Mouse (Mus musculus) liver, postnatal 0 days (tissue): Measurements from ENCODE around the gene Lekr1. TPM values are rescaled to one million over a fixed set of nuclear protein-coding genes. Genes with fewer than 3 reads are reported as not detected.

Experiments
- ATAC-seq: fragments of 200-750 bp; cut with Nextera tagmentation; 2 replicates; pipeline ENCODE4 v1.8.0; 2017; ENCODE audit warnings: mild to moderate bottlenecking, moderate library complexity
- DNase-seq: peaks from one replicate; pipeline ENCODE4 v3.0.0-alpha.2; 2016
- H3K27ac ChIP-seq: fragments of 300-500 bp; sonication (generic); 2 replicates; pipeline ENCODE4 v1.5.1; 2014; ENCODE audit warnings: antibody characterized with exemption, moderate library complexity, mild to moderate bottlenecking, low read depth
- H3K27me3 ChIP-seq: fragments of 300-500 bp; sonication (generic); 2 replicates; pipeline ENCODE4 v1.6.1; 2014; ENCODE audit warnings: low read length, control low read depth, mixed read lengths; ENCODE audit not compliant: insufficient read depth
- H3K36me3 ChIP-seq: fragments of 300-500 bp; sonication (generic); replicated peaks from 2 replicates; pipeline ENCODE4 v1.6.1; 2014; ENCODE audit warnings: mild to moderate bottlenecking, control low read depth, low read length, moderate library complexity, mixed read lengths; ENCODE audit not compliant: insufficient read depth
- H3K4me1 ChIP-seq: fragments of 300-500 bp; sonication (generic); 2 replicates; pipeline ENCODE4 v1.6.1; 2014; ENCODE audit warnings: antibody characterized with exemption, mild to moderate bottlenecking, control low read depth; ENCODE audit not compliant: insufficient read depth
- H3K4me2 ChIP-seq: fragments of 300-500 bp; sonication (generic); 2 replicates; pipeline ENCODE4 v1.6.1; 2014; ENCODE audit warnings: low read depth, mild to moderate bottlenecking, low read length, moderate library complexity, mixed read lengths
- H3K4me3 ChIP-seq: fragments of 300-500 bp; sonication (generic); 2 replicates; pipeline ENCODE4 v1.5.1; 2014; ENCODE audit warnings: low read depth, low read length
- H3K9ac ChIP-seq: fragments of 300-500 bp; sonication (generic); replicated peaks from 2 replicates; pipeline ENCODE4 v1.6.1; 2014; ENCODE audit warnings: mild to moderate bottlenecking, moderate library complexity
- H3K9me3 ChIP-seq: fragments of 300-500 bp; sonication (generic); 2 replicates; pipeline ENCODE4 v1.6.1; 2016; ENCODE audit warnings: mild to moderate bottlenecking, control low read depth, low read length, mixed read lengths
- CTCF ChIP-seq: sonication (generic); IDR thresholded peaks from 2 replicates; pipeline ENCODE4 v1.5.1; 2016; ENCODE audit warnings: antibody characterized with exemption, low read depth
- EP300 ChIP-seq: IDR thresholded peaks from 2 replicates; pipeline ENCODE4 v1.6.1; 2016; ENCODE audit warnings: antibody characterized with exemption, low read depth, mild to moderate bottlenecking
- WGBS: fragments of 180-500 bp; shearing (Covaris S2); extraction: QIAGEN DNeasy Blood & Tissue Kit; methylation state at CpG from one replicate; pipeline ENCODE4 v1.1.7; 2014; ENCODE audit not compliant: insufficient replicate concordance; 5-methylcytosine and 5-hydroxymethylcytosine counted together
- polyA plus RNA-seq: library from polyadenylated mRNA; unstranded; fragments of >200 nt; fragmentation: Nextera tagmentation; extraction: Ambion mirVana; gene quantifications from 2 replicates; pipeline ENCODE4 v1.2.1, GENCODE M21; 2015

The Lekr1 gene
- polyA plus RNA-seq, 1 experiment from 2014 or later = 1.0 TPM

DNA sequence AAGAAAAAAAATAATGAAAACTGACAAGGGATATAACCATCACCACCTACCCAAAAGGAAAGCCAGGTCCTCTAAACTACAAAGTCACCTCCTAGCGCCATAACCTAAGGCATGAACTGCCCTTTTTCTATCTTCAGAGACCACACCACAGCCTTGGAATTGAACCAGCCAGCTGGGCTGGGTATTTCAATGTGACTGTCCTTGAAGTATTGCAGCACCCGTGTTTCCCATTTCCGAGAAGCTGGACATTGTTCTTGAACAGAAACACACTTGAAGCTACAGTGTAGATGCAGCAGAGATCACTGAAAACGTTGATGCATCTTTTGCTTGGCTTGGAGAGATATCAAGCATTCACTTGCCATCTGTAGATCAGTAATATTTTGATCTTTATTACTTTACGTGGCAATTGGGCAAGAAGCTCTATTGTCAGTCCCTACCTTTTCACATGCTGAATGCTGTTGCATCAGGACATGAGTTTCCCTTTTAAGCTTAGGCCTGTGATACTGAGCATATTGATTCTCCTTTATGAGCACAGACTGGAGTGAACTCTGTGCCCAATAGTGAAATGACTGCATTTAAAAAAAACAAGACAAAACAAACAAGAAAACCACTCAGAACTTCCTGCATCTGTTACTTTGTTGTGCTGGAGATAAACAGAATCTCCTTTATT is 176.6 kb downstream of the Lekr1 start:
- TF ChIP-seq CTCF (no peak), EP300 (no peak)
- Histone ChIP-seq H3K9ac (no peak overlapping the region), H3K36me3 (no peaks in the 10 kb centered on the region), H3K9me3 (no peaks in the 10 kb centered on the region), H3K4me2 (no peak overlapping the region), H3K4me1 (peaks cover 7% of the 10 kb centered on the region), H3K27ac (peak overlapping the region; percentile 72), H3K27me3 (no peaks in the 10 kb centered on the region), H3K4me3 (no peak overlapping the region)
- WGBS = 56% methylated on average over 5 of the region's 5 CpGs
- DNase-seq (no peak), ATAC-seq (peak; percentile 97)

DNA sequence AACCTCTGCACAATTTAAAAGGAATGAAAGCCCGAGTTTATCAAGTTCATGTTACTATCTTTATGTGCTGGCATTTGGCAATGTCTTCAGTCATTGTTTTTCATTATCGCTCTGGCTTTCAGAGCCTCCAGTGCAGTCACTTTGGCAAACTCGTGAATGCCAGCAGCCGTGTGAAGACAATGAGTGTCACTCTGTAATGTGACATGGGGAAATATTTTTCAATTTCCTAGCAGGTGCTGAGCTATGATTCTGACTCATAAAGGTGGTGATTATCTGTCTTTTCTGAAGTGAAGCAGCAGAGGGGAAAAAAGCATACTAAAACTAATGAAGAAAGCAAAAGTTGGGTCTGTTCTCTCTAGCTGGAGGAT is 177.1 kb downstream of the Lekr1 start:
- WGBS = 47% methylated on average over 4 of the region's 4 CpGs
- no peak overlapping the region for H3K4me3 ChIP-seq
- ATAC-seq (peak; percentile 62), DNase-seq (no peak)
- no peaks in the 10 kb centered on the region for H3K27me3 ChIP-seq
- peak overlapping the region; percentile 72 for H3K27ac ChIP-seq
- no peaks in the 10 kb centered on the region for H3K9me3 ChIP-seq
- peaks cover 7% of the 10 kb centered on the region for H3K4me1 ChIP-seq
- H3K36me3 ChIP-seq = no peaks in the 10 kb centered on the region
- no peak overlapping the region for H3K9ac ChIP-seq
- TF ChIP-seq EP300 (no peak), CTCF (no peak)
- no peak overlapping the region for H3K4me2 ChIP-seq

DNA sequence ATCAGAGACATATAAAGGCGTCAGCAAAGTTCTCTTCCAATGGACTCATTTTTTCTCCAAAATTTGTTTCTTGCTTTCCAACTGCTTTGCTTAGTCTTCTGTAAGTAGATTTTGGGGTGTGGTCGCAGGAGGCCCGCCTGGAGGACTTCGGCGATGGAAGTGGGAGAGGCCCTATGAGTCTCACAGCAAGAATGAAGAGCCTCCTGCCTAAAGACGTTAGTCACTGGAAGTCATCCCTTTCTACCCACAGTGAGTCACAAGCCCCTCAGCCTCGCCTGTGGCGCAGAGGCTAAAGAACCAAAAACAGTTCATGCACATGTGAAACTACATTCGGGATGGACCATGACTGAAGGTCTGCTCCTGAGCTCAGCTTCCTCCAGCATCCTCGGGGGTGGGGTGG is 178.3 kb downstream of the Lekr1 start:
- TF ChIP-seq CTCF (no peak), EP300 (no peak)
- Histone ChIP-seq H3K27me3 (no peaks in the 10 kb centered on the region), H3K36me3 (no peaks in the 10 kb centered on the region), H3K9ac (no peak overlapping the region), H3K4me3 (no peak overlapping the region), H3K27ac (no peak overlapping the region), H3K4me2 (no peak overlapping the region), H3K9me3 (no peaks in the 10 kb centered on the region), H3K4me1 (peaks cover 7% of the 10 kb centered on the region)
- WGBS = 74% methylated on average over 10 of the region's 10 CpGs
- ATAC-seq (no peak), DNase-seq (no peak)

DNA sequence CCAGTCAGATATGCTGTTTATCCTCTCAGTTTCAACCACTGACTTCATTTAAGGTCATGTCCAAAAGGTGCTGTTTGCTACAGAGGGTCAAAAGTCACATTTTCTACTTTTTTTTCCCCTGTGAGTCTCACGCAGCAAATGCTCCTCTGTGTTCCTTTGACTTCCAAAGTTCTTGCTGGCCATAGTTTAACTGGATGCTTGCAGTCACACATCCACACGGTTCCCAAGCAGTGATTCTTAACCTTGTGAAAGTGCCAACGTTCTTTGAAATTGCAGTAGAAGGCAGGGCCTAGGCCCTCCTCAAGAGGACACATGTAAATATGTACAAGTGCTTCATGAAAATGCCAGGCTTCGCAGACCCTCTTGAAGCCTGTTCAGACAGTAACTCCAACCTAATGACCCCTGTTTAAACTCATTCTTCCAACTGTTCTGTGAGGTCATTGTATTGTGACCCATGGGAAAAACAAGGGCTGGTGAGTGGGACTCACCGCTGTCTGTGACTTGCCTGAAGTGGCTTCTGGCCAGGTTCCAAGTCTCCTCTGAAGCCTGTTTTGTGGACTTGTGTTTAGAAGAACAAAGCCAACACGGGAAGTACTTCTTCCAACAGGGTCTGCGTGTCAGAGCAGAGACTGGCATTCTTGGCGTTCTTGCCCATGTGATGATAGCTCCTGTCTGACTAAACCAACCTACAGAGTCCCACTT is 179.0 kb downstream of the Lekr1 start:
- no peak overlapping the region for H3K4me3 ChIP-seq
- DNase-seq = peak; percentile 32
- no peak for TF ChIP-seq CTCF
- no peak for TF ChIP-seq EP300
- no peaks in the 10 kb centered on the region for H3K9me3 ChIP-seq
- H3K4me2 ChIP-seq = no peak overlapping the region
- H3K9ac ChIP-seq = no peak overlapping the region
- no peaks in the 10 kb centered on the region for H3K27me3 ChIP-seq
- 55% methylated on average over 8 of the region's 8 CpGs for WGBS
- no peak for ATAC-seq
- H3K27ac ChIP-seq = peak overlapping the region; percentile 51; the same call in 1 of the 2 replicates
- H3K36me3 ChIP-seq = no peaks in the 10 kb centered on the region
- peaks cover 7% of the 10 kb centered on the region for H3K4me1 ChIP-seq

DNA sequence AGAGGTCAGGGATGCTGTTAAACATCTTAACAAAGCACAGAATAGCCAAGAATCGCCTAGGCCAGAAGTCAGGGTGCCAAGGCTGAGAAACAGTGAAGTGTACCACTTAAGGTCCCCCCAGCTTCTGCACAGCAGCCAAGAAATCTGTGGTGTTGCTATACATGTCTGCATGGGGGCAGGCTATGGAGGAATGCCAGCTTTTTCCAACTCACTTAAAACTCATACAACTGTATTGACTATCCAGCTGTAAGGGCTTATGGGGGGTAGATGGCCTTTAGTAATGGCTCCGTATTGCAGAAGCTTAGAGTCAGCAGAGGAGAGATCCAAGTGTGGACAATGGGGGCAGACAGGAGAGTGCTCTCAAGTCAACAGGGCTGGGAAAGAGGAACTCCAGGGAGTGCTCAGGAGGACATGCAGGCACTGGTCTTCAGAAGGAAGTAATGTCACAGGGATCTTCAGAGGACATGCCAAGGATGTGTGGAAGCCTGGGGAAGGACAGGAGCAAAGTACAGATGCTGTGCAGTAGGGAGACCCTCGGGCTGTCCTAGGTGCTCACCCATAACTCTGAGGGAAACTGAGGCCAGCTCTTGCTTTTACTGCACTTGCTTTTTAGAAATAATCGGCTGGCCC is 181.2 kb downstream of the Lekr1 start:
- no peak overlapping the region for H3K4me2 ChIP-seq
- TF ChIP-seq EP300 (no peak), CTCF (no peak)
- peaks cover 7% of the 10 kb centered on the region for H3K4me1 ChIP-seq
- ATAC-seq = no peak
- no peaks in the 10 kb centered on the region for H3K9me3 ChIP-seq
- no peaks in the 10 kb centered on the region for H3K36me3 ChIP-seq
- no peak for DNase-seq
- 71% methylated on average over 4 of the region's 4 CpGs for WGBS
- no peak overlapping the region for H3K4me3 ChIP-seq
- no peak overlapping the region for H3K9ac ChIP-seq
- H3K27ac ChIP-seq = no peak overlapping the region
- no peaks in the 10 kb centered on the region for H3K27me3 ChIP-seq

DNA sequence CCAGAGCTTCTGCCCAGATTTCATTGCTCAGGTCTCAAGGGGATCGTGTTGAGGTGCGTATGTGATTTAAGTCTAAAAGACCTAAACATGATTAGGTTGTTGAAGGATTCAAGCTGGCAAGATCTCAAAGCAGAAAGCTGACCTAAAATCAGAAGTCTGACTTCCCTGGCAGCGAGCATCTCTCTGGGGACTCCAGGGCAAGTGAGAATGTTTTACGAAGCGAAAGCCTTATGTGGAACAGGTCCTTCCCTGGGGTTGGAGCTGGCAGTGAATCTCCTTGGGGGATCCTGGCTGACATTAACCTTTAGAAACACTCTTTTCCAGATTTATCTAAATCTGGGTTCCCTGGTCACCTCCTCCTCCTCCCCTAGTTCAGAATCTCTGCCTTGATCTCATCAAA is 187.7 kb downstream of the Lekr1 start:
- H3K27ac ChIP-seq = no peak overlapping the region
- no peak overlapping the region for H3K4me2 ChIP-seq
- H3K36me3 ChIP-seq = no peaks in the 10 kb centered on the region
- peaks cover 4% of the 10 kb centered on the region; the same call in 1 of the 2 replicates for H3K4me1 ChIP-seq
- no peak overlapping the region for H3K4me3 ChIP-seq
- ATAC-seq = no peak
- H3K27me3 ChIP-seq = no peaks in the 10 kb centered on the region
- no peak overlapping the region for H3K9ac ChIP-seq
- H3K9me3 ChIP-seq = no peaks in the 10 kb centered on the region
- WGBS = 81% methylated on average over 5 of the region's 5 CpGs
- DNase-seq = no peak
- TF ChIP-seq CTCF = no peak
- TF ChIP-seq EP300 = no peak
